Mouse (Mus musculus) MEL (cell line): ENCODE data around the gene Maml1.

Experiments used
- BHLHE40 ChIP-seq: IDR thresholded peaks from 2 replicates; pipeline ENCODE4 v1.6.1; 2012; ENCODE audit warnings: low read depth, mild to moderate bottlenecking, inconsistent platforms, low read length, improper control_type of control experiment, borderline replicate concordance
- CTCF ChIP-seq, 3 experiments: IDR thresholded peaks in 2 of 3; conservative IDR thresholded peaks in 1 of 3; 2 replicates each; pipeline ENCODE4 v1.5.1; 2011 to 2012; ENCODE audit warnings: low read length in 3 of 3, low read depth in 2 of 3, mild to moderate bottlenecking in 2 of 3, improper control_type of control experiment in 1 of 3, inconsistent platforms in 1 of 3, mixed read lengths in 1 of 3, moderate library complexity in 1 of 3; ENCODE audit not compliant: control insufficient read depth in 1 of 3, insufficient read depth in 1 of 3, poor library complexity in 1 of 3, severe bottlenecking in 1 of 3
- SMC3 ChIP-seq: IDR thresholded peaks from 2 replicates; pipeline ENCODE4 v1.6.1; 2011; ENCODE audit warnings: low read depth, low read length, improper control_type of control experiment
- ZC3H11A ChIP-seq: IDR thresholded peaks from 2 replicates; pipeline ENCODE4 v1.6.1; 2012; ENCODE audit warnings: low read depth, mild to moderate bottlenecking, inconsistent platforms, low read length, improper control_type of control experiment

GRCm38 (mm10) chr11:50210505-50211151 is 81.5 kb downstream of the Maml1 start, which contains the start of the genes Sqstm1 and Mgat4b:
- TF ChIP-seq CTCF (IDR thresholded peaks at IDR 0.05 in 2 of 3, conservative IDR thresholded peaks at IDR 0.05 in 1 of 3; ENCODE audit: control insufficient read depth in 1 of 3, insufficient read depth in 1 of 3, low read depth in 2 of 3, low read length in 3 of 3, poor library complexity in 1 of 3, severe bottlenecking in 1 of 3): no peak
- TF ChIP-seq BHLHE40: no peak
- TF ChIP-seq ZC3H11A: no peak
- no peak for TF ChIP-seq SMC3
